Mouse (Mus musculus) neutrophil, adult 65 days (primary cell): ENCODE data around the gene Ddx17. TPM values are rescaled to one million over a fixed set of nuclear protein-coding genes. Genes with fewer than 3 reads are reported as not detected.

Experiments used
- total RNA-seq: library from RNA; stranded (reverse); gene quantifications from 2 replicates; pipeline ENCODE4 v1.2.4, GENCODE M21; 2023

Gene Ddx17
- 180 and 232 TPM in 2 replicates for total RNA-seq

DNA sequence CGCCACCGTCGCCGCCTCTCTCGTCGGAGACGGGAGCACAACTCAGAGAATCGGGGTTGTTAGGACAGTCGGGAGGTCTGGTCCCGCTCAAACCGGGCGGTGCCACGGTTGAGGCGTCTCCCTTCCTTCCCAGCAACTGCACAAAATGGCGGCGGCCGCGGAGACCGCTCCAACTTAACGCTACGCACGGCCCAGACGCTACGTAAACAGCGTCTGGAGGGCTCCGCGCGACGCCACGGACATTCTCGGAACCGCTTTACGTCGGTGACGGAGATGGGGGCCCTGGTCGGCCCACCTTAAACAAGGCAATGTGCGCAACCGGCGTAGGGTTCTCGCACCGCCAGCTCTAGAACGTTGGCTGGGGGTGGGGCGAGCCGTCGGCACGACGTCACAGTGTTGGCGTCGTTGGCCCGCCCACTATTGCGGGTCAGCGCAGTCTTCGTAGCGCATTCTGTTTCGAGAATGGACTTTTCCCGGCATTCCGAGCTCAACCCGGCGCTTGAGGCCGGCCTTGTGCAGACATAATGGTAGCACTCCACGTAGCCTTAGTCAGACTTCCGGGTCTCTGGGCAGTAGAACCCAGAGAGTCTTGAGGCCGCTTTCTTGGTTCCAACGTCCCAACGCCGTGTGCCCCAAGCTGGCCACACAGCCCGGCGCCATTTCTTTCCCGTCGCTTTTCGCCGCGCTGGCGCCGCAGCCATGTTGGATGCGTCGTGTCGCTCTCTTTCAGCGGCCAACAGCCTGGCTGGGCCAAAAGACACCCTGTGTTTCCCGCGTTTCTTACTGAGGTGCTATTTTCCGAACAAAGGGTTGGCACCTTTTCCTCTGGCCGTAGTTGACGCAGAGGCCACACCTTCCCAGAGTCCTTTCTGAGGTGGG is at the start of gene Ddx17:
TSS of gene Ddx17 (minus strand) at position 332 of the 879 bp plus-strand sequence.

DNA sequence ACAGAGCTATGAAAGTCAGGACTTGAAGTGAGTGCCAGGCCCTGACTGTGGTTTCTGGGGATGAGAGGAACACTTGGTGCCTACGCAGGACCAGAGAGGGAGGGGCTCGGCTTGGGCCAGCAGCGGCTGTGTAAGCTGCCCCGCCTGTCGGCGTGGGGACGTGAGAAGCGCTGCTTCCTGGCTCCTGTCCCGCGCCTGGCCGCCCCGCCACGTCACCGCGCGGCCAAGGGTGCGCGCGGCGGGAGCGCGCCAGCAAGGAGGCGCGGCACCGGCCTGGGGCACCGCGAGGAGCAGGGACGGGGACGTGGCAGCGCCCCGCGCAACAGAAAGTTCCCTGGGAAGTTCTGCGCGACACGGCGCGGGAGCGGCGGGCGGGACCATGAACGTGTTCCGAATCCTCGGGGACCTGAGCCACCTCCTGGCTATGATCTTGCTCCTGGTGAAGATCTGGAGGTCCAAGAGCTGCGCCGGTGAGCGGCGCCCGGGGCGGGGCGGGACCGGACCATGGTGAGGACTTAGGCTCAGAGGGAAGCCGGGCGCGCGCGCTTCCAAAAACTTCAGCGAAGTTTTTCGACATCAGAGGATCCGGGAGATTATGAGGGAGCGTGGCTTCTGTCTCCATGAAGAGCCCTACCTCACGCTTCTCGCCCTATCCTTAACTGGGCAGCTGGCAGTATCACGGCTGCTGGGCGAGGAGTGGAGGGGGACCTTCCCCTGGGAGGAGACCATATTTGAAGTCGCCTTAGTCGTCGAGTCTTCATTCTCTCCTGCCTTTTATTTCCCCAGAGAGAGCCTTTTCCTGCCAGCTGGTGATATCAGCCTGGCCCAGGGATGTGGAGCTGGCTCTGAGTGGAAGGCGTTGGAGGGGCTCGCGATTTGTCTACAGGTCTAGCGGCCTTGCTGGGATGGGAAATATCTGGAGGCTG is 30.1 kb downstream of the Ddx17 start, which contains the start of gene Kdelr3:
TSS of gene Kdelr3 (plus strand) at position 241 of the 926 bp plus-strand sequence.

DNA sequence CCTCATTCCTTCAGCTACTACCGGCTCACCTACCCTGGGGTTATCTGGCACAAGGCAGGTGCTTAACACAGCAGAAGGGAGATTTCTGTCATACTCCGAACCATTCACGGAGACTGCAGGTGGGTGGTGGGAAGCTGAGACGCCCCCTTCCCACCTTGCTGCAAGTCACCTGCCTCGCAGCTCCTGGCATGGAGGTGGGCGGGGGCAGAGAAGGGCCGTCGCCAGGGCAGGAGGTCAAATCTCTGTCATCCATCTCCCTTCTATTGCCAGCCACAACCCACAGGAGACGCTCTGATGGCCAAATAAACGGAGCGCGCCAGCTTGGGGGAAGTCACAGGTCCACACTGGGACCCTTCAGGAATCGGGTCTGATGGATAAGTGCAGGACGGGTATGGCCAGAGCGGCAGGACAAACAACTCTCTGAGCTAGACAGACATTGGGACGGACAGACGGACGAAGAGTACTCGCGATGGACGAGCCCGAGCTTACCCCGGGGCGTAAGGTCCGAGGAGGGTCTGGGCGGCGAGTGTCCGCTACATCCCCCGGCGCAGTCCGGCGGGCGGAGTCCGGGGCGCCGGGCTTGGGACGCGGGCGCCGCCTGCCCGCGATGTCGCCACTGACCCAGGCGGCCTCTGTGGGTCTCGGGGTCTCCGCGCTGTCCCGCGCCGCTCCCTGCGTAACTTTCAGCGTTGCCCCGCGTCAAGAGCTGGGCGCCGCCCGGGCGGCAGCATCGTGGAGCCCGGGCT is 41.7 kb downstream of the Ddx17 start, which contains the start of gene Kcnj4:
TSS of gene Kcnj4 (minus strand) at position 535 of the 746 bp plus-strand sequence.

Other genes starting within 250 kb of the Ddx17 start
- 3.5 and 7.3 TPM in 2 replicates for gene Pla2g6, start 218.4 kb downstream of the Ddx17 start, total RNA-seq
- gene Maff, start 200.1 kb downstream of the Ddx17 start, total RNA-seq = 27.5 and 30.8 TPM in 2 replicates
- gene Tmem184b, start 143.2 kb downstream of the Ddx17 start, total RNA-seq = 84.2 and 87.9 TPM in 2 replicates
- gene Csnk1e, start 91.2 kb downstream of the Ddx17 start, total RNA-seq = 139 and 150 TPM in 2 replicates
- not detected in 2 replicates for gene Kcnj4, start 41.5 kb downstream of the Ddx17 start, total RNA-seq
- 0.36 and 0.66 TPM in 2 replicates for gene Kdelr3, start 30.3 kb downstream of the Ddx17 start, total RNA-seq
- gene Dmc1, start 58.4 kb upstream of the Ddx17 start, total RNA-seq = 0.93 and 1.1 TPM in 2 replicates
- gene Fam227a, start 112.2 kb upstream of the Ddx17 start, total RNA-seq = 2.2 and 3.6 TPM in 2 replicates
- 18.5 and 21.2 TPM in 2 replicates for gene Cby1, start 112.5 kb upstream of the Ddx17 start, total RNA-seq
- gene Tomm22, start 124.1 kb upstream of the Ddx17 start, total RNA-seq = 98.8 and 117 TPM in 2 replicates
- gene Josd1, start 141.2 kb upstream of the Ddx17 start, total RNA-seq = 24.1 and 31.5 TPM in 2 replicates
- 95.9 and 107 TPM in 2 replicates for gene Gtpbp1, start 144.1 kb upstream of the Ddx17 start, total RNA-seq
- 664 and 823 TPM in 2 replicates for gene Sun2, start 195.8 kb upstream of the Ddx17 start, total RNA-seq
- 8.1 and 8.8 TPM in 2 replicates for gene Dnal4, start 231.1 kb upstream of the Ddx17 start, total RNA-seq